Mouse (Mus musculus): ENCODE data around the gene Vps13d. TPM values are rescaled to one million over a fixed set of nuclear protein-coding genes. Genes with fewer than 3 reads are reported as not detected.
A peak's percentile ranks its signal among the peaks of the same experiment; 100 is the strongest.

Gene Vps13d
- polyA plus RNA-seq, 1 experiment from 2014 or later: 6.6 TPM

GRCm38 (mm10) chr4:145026449-145026851 lies 168.4 kb downstream of the Vps13d start:
- H3K4me1 ChIP-seq: peaks cover 73% of the 10 kb centered on the region

GRCm38 (mm10) chr4:145025409-145025762 lies 169.4 kb downstream of the Vps13d start:
- no peak overlapping the region for H3K4me3 ChIP-seq
- no peak for ATAC-seq (ENCODE audit: extremely low read depth, insufficient number of reproducible peaks, low FRiP score, low TSS enrichment)
- peaks cover 11% of the 10 kb centered on the region for H3K36me3 ChIP-seq
- H3K27me3 ChIP-seq (replicated peaks): no peaks in the 10 kb centered on the region
- 0 out of 2 replicates have a peak overlapping the region, but pooled peaks have one; percentile 48 for H3K9ac ChIP-seq
- peaks cover 73% of the 10 kb centered on the region for H3K4me1 ChIP-seq
- WGBS: 47% methylated on average over 7 of the region's 7 CpGs
- no peak overlapping the region for H3K4me2 ChIP-seq
- H3K9me3 ChIP-seq: no peaks in the 10 kb centered on the region
- H3K27ac ChIP-seq (replicated peaks): peak overlapping the region; percentile 84

More at GRCm38 (mm10) chr4:145026449-145026851, 168.4 kb downstream of the Vps13d start:
- H3K36me3 ChIP-seq: peaks cover 12% of the 10 kb centered on the region
- 16% methylated on average over 7 of the region's 7 CpGs for WGBS
- no peaks in the 10 kb centered on the region for H3K27me3 ChIP-seq (replicated peaks)
- H3K27ac ChIP-seq (replicated peaks): peak overlapping the region; percentile 84
- 0 out of 2 replicates have a peak overlapping the region, but pooled peaks have one; percentile 12 for H3K9ac ChIP-seq
- no peaks in the 10 kb centered on the region for H3K9me3 ChIP-seq
- ATAC-seq (ENCODE audit: extremely low read depth, insufficient number of reproducible peaks, low FRiP score, low TSS enrichment): peak; percentile 31; the same call in 1 of the 2 replicates
- no peak overlapping the region for H3K4me3 ChIP-seq
- H3K4me2 ChIP-seq: peak overlapping the region; percentile 13; the same call in 1 of the 2 replicates

- Histone ChIP-seq H3K9me3 (no peaks in the 10 kb centered on the region), H3K27me3 (replicated peaks) (no peaks in the 10 kb centered on the region), H3K4me1 (peaks cover 73% of the 10 kb centered on the region), H3K27ac (replicated peaks) (peak overlapping the region; percentile 84), H3K9ac (0 out of 2 replicates have a peak overlapping the region, but pooled peaks have one; percentile 48), H3K4me2 (peak overlapping the region; percentile 1; the same call in 1 of the 2 replicates), H3K36me3 (peaks cover 12% of the 10 kb centered on the region), H3K4me3 (no peak overlapping the region)
- no peak for ATAC-seq (ENCODE audit: extremely low read depth, insufficient number of reproducible peaks, low FRiP score, low TSS enrichment)
- 28% methylated on average over 8 of the region's 8 CpGs for WGBS
These were observed 170.0 kb downstream of the Vps13d start for GRCm38 (mm10) chr4:145024694-145025408.

GRCm38 (mm10) chr4:145023911-145024310 lies 170.9 kb downstream of the Vps13d start:
- H3K4me1 ChIP-seq: peaks cover 66% of the 10 kb centered on the region
- no peak overlapping the region for H3K4me2 ChIP-seq
- no peaks in the 10 kb centered on the region for H3K27me3 ChIP-seq (replicated peaks)
- peak overlapping the region; percentile 84; the same call in 1 of the 2 replicates for H3K27ac ChIP-seq (replicated peaks)
- no peak overlapping the region for H3K4me3 ChIP-seq
- no peak overlapping the region for H3K9ac ChIP-seq
- H3K36me3 ChIP-seq: peaks cover 21% of the 10 kb centered on the region
- no peak for ATAC-seq (ENCODE audit: extremely low read depth, insufficient number of reproducible peaks, low FRiP score, low TSS enrichment)
- WGBS: 54% methylated on average over 6 of the region's 6 CpGs
- H3K9me3 ChIP-seq: no peaks in the 10 kb centered on the region

- no peaks in the 10 kb centered on the region for H3K9me3 ChIP-seq
- no peak overlapping the region for H3K27ac ChIP-seq (replicated peaks)
- no peaks in the 10 kb centered on the region for H3K27me3 ChIP-seq (replicated peaks)
- no peak overlapping the region for H3K4me3 ChIP-seq
- ATAC-seq (ENCODE audit: extremely low read depth, insufficient number of reproducible peaks, low FRiP score, low TSS enrichment): no peak
- H3K36me3 ChIP-seq: peaks cover 24% of the 10 kb centered on the region
- 94% methylated on average over 5 of the region's 5 CpGs for WGBS
- H3K4me2 ChIP-seq: no peak overlapping the region
- peaks cover 59% of the 10 kb centered on the region for H3K4me1 ChIP-seq
- H3K9ac ChIP-seq: no peak overlapping the region
These were observed 172.0 kb downstream of the Vps13d start for GRCm38 (mm10) chr4:145022815-145023214.

GRCm38 (mm10) chr4:145022211-145022610 lies 172.6 kb downstream of the Vps13d start:
- H3K4me3 ChIP-seq: no peak overlapping the region
- no peak overlapping the region for H3K27ac ChIP-seq (replicated peaks)
- H3K9ac ChIP-seq: no peak overlapping the region
- peaks cover 54% of the 10 kb centered on the region for H3K4me1 ChIP-seq
- WGBS: 89% methylated on average over 2 of the region's 2 CpGs
- no peaks in the 10 kb centered on the region for H3K9me3 ChIP-seq
- ATAC-seq (ENCODE audit: extremely low read depth, insufficient number of reproducible peaks, low FRiP score, low TSS enrichment): no peak
- H3K27me3 ChIP-seq (replicated peaks): no peaks in the 10 kb centered on the region
- H3K4me2 ChIP-seq: no peak overlapping the region
- peaks cover 28% of the 10 kb centered on the region for H3K36me3 ChIP-seq

GRCm38 (mm10) chr4:145020383-145020782 lies 174.4 kb downstream of the Vps13d start:
- Histone ChIP-seq H3K27ac (replicated peaks) (no peak overlapping the region), H3K27me3 (replicated peaks) (no peaks in the 10 kb centered on the region), H3K4me2 (no peak overlapping the region), H3K36me3 (peaks cover 43% of the 10 kb centered on the region), H3K9ac (no peak overlapping the region), H3K9me3 (no peaks in the 10 kb centered on the region), H3K4me1 (peaks cover 36% of the 10 kb centered on the region), H3K4me3 (no peak overlapping the region)
- ATAC-seq (ENCODE audit: extremely low read depth, insufficient number of reproducible peaks, low FRiP score, low TSS enrichment): no peak
- WGBS: 93% methylated on average over 2 of the region's 2 CpGs

- no peaks in the 10 kb centered on the region for H3K9me3 ChIP-seq
- H3K27ac ChIP-seq (replicated peaks): no peak overlapping the region
- H3K9ac ChIP-seq: no peak overlapping the region
- no peak overlapping the region for H3K4me3 ChIP-seq
- H3K36me3 ChIP-seq: peaks cover 54% of the 10 kb centered on the region
- no peak overlapping the region for H3K4me2 ChIP-seq
- no peak for ATAC-seq (ENCODE audit: extremely low read depth, insufficient number of reproducible peaks, low FRiP score, low TSS enrichment)
- H3K4me1 ChIP-seq: peaks cover 28% of the 10 kb centered on the region
- 79% methylated on average over 3 of the region's 3 CpGs for WGBS
- no peaks in the 10 kb centered on the region for H3K27me3 ChIP-seq (replicated peaks)
These were observed 175.6 kb downstream of the Vps13d start for GRCm38 (mm10) chr4:145019121-145019714.

GRCm38 (mm10) chr4:145017745-145018144 lies 177.1 kb downstream of the Vps13d start:
- Histone ChIP-seq H3K27me3 (replicated peaks) (no peaks in the 10 kb centered on the region), H3K9ac (no peak overlapping the region), H3K9me3 (no peaks in the 10 kb centered on the region), H3K4me1 (peaks cover 21% of the 10 kb centered on the region), H3K4me3 (no peak overlapping the region), H3K27ac (replicated peaks) (no peak overlapping the region), H3K36me3 (peaks cover 55% of the 10 kb centered on the region), H3K4me2 (no peak overlapping the region)
- no peak for ATAC-seq (ENCODE audit: extremely low read depth, insufficient number of reproducible peaks, low FRiP score, low TSS enrichment)
- 62% methylated on average over 2 of the region's 2 CpGs for WGBS

GRCm38 (mm10) chr4:145016669-145017068 lies 178.1 kb downstream of the Vps13d start:
- Histone ChIP-seq H3K36me3 (peaks cover 58% of the 10 kb centered on the region), H3K4me1 (peaks cover 19% of the 10 kb centered on the region), H3K4me3 (no peak overlapping the region), H3K9ac (no peak overlapping the region), H3K27me3 (replicated peaks) (no peaks in the 10 kb centered on the region), H3K9me3 (no peaks in the 10 kb centered on the region), H3K27ac (replicated peaks) (no peak overlapping the region), H3K4me2 (no peak overlapping the region)
- 84% methylated on average over 1 of the region's 1 CpGs for WGBS
- no peak for ATAC-seq (ENCODE audit: extremely low read depth, insufficient number of reproducible peaks, low FRiP score, low TSS enrichment)

GRCm38 (mm10) chr4:145014632-145014960 lies 180.2 kb downstream of the Vps13d start:
- Histone ChIP-seq H3K27ac (replicated peaks) (no peak overlapping the region), H3K27me3 (replicated peaks) (no peaks in the 10 kb centered on the region)

More at GRCm38 (mm10) chr4:145014632-145014960, 180.2 kb downstream of the Vps13d start:
- Histone ChIP-seq H3K9me3 (no peaks in the 10 kb centered on the region), H3K4me1 (peaks cover 38% of the 10 kb centered on the region), H3K36me3 (peaks cover 57% of the 10 kb centered on the region), H3K4me2 (no peak overlapping the region), H3K9ac (0 out of 2 replicates have a peak overlapping the region, but pooled peaks have one; percentile 38), H3K4me3 (no peak overlapping the region)
- ATAC-seq (ENCODE audit: extremely low read depth, insufficient number of reproducible peaks, low FRiP score, low TSS enrichment): no peak
- WGBS: 78% methylated on average over 4 of the region's 4 CpGs
